Mouse (Mus musculus): ENCODE data around the gene Uhrf1.
"Not testable (repeated sequence)": the region's sequence is repeated elsewhere in the genome, so short reads cannot be mapped to it uniquely, and the experiment has no call there.

Gene Uhrf1

DNA sequence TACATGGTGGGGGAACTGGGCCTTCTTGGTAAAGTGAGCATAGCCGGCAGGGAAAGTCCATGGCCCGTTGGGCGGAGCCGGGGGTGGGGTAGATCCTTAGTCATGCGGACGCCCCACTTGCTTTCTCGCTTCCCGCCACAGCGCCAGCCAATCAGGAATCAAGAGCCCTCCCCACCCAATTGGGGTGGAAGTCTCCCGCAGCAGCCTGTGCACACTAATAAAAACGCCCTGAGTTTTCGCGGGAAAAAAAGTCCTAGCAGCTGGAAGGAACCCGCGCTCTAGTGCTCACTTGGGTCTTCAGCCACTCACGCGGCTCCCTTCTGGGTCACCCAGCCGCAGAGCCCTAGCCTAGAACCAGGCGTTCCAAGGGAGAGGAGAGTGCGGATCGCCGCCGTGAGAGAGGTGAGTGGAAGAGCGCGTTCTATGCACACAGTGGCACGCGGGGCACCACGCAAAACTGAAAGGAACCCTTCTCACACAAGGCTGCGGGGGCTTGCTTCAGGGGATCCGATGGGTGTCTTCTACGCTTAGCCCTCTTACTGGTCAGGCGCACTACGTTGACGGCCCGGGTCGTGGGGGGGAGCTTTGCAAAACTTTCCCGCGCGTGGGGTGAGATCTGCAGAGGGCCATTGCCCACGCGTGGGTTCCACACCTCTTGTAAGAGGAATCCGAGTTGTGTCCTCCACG is at the start of gene Uhrf1:
Uhrf1 (plus strand) TSS at position 162 of the 687 bp plus-strand sequence.
- peak; percentile 71 for DNase-seq (ENCODE audit: low read depth, low spot score)

DNA sequence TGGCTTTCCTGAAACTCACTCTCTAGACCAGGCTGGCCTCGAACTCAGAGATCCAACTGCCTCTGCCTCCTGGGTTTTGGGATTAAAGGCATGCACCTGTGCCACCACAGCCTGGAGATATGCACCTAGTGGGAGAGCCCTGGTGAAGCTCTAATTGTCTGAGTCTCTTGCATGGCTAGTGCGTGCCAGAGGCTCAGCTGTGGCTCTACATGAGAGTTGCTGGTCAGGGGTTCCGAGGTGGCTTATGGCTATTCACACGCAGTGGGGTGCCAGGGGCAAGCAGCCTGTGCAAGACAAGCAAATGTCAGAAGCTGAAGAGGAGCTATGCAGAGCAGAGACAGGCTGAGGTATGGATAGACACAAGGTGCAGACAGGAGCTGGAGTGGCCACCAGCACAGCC is 48.4 kb upstream of the Uhrf1 start:
- no peak for DNase-seq (ENCODE audit: low read depth, low spot score)

DNA sequence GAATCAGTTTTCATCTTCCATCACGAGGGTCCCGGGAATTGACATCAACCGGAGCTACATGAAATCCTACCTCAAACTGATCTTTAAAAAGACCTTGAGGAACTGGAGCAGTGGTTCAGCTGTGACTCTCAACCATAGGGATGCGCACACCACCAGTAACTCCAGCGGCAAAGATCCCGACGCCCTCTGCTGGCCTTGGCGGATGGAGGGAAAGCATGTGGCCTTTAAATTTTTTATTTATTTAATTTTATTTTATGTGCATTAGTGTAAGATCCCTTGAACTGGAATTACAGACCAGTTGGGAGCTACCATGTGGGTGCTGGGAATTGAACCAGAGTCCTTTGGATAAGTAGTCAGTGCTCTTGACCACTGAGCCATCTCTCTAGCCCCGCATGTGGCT is 47.7 kb upstream of the Uhrf1 start:
- peak; percentile 49 for DNase-seq (ENCODE audit: low read depth, low spot score)

DNA sequence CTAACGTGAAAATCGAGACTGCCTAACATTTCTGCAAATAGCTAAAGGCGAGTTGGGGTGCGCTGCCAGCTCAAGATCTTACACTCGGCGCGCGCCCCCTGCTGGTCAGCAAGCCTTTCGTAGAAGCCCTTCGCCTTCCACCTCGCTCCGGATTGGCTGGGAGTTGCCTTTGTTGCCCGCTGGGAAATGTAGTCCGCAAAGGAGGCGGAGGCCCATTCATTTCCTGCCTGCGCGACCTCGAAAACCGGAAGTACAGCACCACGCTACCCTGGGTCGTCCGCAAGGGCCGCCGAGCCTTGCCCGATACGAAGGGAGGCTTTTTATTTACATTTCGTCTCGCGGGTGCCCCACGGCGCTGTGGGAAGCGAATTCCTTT is 47.3 kb upstream of the Uhrf1 start:
- peak; percentile 99 for DNase-seq (ENCODE audit: low read depth, low spot score)

DNA sequence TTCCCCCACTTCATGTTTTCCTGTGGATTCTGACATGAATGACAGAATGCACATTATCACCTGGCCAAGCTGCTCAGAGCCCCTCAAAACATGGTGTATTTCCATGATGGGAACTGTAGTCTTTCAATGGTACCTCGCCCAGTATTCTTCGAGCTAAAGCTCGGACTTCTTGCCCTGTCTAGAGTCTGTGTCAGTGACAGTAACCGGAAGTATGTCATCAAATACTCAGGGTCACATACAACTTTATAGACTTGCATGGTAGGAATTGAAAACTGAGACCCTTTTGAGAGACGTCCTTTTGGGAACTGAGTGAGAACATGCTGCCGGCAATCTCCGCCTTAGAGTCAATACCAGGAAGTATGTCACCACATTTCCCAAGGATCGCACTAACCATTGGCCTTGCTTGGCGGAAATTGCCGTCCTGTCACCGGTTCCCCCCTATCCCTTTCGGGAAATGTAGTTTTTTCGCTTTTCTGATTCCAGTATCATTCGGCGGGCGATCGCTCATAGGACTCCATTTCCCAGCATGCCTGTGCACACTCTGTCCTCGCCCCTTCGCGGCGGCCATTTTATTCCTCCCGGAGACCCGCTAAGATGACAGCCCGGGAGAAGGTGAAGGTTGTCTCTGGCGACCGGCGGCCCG is 46.8 kb upstream of the Uhrf1 start, which contains the start of gene Fem1a:
Fem1a (plus strand) TSS at position 572 of the 643 bp plus-strand sequence.
- peak; percentile 97 for DNase-seq (ENCODE audit: low read depth, low spot score)

DNA sequence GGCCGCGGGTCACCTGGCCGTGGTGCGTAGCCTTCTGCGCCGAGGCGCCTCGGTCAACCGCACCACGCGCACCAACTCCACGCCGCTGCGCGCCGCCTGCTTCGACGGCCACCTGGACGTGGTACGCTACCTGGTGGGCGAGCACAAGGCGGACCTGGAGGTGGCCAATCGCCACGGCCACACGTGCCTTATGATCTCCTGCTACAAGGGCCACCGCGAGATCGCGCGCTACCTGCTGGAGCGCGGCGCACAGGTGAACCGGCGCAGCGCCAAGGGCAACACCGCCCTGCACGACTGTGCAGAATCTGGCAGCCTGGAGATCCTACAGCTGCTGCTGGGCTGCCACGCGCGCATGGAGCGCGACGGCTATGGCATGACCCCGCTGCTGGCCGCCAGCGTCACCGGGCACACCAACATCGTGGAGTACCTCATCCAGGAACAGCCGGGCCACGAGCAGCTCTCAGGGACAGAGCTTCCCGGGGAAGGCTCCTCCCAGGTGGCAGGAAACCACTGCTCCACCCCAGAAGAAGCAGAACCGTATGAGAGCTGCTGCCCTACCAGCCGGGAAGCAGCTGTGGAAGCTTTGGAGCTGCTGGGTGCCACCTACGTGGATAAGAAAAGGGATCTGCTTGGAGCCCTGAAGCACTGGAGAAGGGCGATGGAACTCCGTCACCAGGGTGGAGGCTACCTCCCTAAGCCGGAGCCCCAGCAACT is 45.8 kb upstream of the Uhrf1 start:
- peak; percentile 41 for DNase-seq (ENCODE audit: low read depth, low spot score)

DNA sequence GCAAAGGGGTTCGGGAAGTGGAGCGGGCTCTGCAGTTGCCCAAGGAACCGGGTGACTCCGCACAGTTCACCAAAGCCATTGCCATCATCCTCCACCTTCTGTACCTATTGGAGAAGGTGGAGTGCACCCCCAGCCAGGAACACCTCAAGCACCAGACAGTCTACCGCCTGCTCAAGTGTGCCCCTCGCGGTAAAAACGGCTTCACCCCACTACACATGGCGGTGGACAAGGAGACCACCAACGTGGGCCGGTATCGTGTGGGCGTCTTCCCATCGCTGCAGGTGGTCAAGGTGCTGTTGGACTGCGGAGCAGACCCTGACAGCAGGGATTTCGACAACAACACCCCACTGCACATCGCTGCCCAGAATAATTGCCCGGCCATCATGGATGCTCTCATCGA is 44.9 kb upstream of the Uhrf1 start:
- not testable (repeated sequence) for DNase-seq (ENCODE audit: low read depth, low spot score)

DNA sequence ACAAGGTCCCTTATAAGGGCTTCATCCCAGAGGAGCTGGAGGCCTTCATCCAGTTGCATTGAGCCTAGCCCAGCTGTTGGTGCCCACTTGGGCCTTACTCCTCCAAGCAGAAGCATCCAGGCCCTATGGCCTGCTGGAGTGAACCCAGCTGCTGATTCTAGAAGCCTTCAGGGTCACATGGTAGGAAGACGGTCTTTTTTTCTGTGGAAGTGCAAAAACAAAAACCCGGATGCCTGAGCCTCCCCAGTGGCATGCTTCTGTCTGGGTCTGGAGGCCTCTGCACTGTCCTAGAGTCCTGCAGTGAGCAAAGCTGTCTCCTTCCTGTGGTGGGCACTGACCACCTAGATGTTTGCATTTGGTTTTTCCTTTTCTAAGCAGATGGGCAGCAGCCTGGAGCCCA is 44.3 kb upstream of the Uhrf1 start:
- not testable (repeated sequence) for DNase-seq (ENCODE audit: low read depth, low spot score)

DNA sequence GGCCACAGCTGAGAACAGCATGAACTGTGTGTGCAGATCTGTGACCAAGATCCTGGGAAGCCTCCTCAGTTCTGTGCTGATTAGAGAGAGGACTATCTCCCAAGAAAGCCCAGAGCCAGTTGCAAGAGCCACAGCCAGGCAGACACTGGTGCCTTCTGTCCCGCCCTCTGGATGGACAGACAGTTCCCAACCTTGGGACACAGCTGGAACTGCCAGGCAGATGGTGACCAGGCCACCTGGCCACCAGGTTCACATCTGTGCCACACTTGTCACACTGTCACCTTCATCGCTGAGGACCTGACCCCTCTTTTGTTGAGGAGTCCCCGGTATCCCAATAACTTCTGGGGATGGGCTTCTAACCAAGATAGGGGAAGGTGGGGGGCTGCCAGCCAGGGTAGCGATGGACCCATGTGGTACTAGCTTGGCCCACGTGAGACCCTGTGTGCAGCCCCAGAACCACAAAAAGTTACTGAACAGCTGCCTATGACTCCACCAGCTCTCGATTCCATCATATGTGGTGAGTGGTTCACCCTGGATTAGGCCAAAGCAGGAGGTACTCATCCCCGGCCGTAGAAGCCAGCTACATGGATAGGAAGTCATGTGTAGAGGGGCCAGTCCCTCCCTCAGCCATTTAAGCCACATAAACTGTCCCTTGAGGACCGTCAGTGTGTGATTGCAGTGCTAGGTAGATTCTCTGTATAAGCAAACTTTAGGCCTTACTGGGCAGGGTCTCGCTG is 43.7 kb upstream of the Uhrf1 start:
- DNase-seq (ENCODE audit: low read depth, low spot score): no peak

DNA sequence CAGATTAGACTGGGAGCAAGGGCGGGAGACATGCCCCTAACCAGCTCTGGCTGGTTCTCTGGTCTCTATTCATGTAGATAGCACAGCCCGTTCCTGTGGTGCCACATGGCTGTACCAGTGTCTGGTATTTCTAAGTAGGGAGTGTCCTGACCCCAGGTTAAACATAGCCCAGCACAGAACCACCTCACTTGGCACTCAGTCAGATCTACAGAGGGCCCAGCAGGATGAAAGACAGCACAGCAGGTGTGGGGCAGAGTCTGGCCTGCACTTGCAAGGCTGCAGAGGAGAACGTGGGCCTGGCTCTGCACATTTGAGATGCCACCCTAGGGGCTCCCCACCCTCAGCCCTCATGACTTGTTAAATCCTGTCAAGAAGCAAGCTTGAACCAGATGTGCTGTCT is 42.0 kb upstream of the Uhrf1 start:
- no peak for DNase-seq (ENCODE audit: low read depth, low spot score)

DNA sequence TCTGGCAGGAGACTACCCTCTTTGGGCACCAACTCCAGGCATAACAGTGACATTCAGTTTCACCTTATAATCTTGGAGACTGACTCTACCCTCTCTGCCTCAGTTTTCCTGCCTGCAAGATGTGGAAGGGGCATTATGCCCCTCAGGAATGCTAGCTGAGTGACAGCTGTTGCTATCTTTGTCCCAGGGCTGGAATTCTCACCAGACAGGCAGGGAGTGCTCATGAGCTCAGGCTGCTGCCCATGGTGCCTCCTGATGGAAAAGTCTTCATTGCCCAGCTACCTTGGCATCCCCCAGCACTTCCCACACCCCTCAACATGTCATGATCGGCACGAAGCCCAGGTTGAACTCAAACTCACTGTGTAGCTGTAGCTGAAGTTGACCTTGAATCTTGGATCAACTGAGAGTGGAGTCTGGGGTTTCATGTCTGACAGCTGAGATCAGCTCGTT is 40.5 kb upstream of the Uhrf1 start:
- no peak for DNase-seq (ENCODE audit: low read depth, low spot score)

DNA sequence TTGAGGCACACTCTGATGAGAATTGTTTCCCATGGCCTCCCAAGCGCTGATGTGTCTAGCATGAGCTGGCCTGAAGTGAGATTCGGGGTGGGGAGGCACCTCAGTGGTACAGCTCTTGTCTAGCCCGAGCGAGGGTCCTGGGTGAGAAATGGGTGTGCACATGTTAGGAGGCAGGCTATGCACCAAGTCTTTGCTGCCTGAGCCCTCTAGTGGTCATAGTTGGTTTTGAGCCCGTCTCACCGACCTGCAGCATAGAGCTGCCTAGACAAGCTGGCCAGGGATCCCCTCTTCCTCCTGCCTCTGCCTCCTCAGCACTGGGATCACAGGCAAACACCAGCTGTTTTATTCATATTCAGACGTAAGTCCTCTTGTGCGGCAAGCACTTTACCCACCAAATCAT is 39.1 kb upstream of the Uhrf1 start:
- peak; percentile 90 for DNase-seq (ENCODE audit: low read depth, low spot score)

DNA sequence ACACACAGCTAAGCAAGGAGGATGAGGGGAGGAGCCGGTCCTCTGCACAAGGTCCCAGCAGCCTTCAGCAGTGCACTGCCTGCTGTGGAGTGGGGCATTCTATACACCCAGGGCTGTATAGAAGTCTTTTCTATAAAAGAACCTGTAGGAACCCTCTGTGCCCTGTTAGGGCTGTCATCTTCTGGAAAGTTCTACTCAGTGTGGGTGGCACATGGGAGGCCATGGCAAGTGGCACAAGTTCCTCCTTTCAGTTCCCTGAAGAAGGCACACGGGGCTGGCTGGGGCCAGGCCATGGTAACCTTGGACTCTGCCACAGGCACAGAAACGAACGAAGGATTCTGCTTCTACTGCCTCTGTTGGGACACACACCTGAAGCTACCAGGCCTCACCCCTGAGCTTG is 38.1 kb upstream of the Uhrf1 start:
- DNase-seq (ENCODE audit: low read depth, low spot score): no peak

DNA sequence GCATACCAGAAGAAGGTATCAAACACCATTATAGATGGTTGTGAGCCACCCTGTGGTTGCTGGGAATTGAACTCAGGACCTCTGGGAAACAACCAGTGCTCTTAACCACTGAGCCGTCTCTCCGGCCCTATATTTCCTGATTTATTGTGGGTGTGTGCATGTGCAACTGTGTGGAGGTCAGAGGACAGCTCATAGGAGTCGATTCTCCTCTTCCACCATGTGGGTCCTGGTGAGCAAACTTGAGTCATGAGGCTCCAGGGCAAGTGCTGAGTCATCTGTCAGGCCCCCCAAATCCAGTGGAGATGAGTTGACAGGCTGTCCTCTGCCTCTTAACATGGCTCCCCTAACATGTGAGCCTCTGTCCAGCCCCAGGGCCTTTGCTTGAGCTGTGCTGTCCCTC is 37.3 kb upstream of the Uhrf1 start:
- DNase-seq (ENCODE audit: low read depth, low spot score): no peak

DNA sequence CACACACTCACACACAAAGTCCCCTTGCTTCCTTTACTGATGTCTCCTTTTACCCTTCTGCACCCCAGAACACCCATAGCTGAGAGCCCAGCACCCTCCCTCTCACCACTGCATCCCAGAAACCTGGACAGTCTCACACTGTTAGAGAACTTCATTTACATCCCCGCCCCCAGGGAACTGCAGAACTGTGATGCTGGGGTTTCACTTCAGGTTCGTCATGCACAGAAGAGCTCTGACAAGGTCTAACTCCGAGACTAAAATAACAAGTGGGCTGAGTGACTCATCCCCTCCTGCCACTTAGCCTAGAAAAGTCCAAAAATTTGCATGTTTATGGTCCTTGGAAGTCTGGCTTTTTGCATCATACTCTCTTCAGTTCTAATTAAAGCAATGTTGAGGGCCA is 36.9 kb upstream of the Uhrf1 start:
- DNase-seq (ENCODE audit: low read depth, low spot score): no peak

DNA sequence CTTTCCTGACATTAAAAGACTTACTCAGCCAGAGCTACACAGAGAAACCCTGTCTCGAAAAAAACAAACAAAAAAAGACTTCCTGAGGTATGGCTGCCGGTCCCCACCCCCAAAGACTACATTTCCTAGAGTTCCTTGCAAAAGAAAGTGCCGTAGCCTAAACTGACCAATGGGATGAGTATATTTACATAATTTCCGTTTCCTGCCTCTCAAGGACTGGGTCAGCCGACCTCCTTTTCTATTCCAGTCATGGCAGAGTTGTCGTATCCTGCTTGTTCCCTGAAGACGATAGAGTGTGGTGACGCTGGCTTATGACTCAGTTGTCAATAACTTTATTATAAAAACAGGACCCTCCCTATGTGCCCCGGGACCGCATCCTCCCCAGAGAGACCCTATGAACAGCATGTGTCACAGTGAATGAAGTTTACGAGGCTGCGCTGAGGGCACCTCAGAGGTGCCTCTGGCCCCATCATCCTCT is 33.9 kb upstream of the Uhrf1 start:
- peak; percentile 86 for DNase-seq (ENCODE audit: low read depth, low spot score)

DNA sequence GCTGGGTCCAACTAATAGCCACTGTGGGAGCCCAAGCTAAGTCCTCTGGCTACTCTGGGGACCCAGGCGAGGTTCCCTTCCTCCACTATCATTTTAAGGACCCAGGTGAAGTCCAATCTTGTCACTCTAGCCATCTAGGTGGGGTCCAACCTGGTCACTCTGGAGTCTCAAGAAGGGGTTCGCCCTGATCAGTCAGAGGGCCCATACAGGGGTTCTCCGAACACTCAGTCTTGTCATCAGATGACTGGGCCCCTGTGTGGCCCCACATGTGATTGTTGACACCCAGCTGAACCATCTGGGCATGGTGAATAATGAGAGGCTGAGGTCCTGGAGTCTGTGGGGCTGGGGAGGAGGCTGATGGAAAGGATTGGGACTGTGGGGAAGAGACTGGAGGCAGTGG is 33.4 kb upstream of the Uhrf1 start:
- no peak for DNase-seq (ENCODE audit: low read depth, low spot score)

DNA sequence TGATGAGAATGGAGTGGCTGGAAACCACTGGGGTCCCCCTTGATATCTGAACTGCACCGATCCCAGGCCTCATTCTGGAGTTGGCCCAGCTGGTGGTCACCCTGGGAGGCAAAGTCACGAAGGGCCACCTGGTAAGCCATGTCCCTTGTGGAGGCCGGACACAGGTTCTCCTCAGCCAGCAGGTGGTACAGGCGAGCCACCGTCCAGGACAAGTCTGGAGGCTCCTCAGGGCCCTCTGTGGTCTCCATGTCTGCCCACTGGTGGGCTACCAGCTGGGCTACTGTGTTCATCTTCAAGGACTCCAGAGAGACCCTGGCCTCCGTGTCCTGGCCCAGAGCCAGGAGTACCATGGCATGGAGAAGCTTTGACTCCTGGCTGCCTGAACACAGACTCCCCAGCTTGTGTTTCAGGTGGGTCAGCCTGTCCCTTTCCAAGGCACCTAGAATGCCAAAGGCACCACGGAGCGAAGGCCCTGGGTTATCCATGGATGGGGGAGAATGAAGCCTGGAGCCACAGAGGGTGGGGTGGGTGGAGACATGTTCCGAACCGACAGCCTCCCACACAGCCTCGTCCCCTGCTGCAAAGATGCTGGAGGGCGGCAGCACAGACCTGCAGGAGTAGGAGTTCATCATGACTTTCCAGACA is 31.4 kb upstream of the Uhrf1 start:
- DNase-seq (ENCODE audit: low read depth, low spot score): no peak

DNA sequence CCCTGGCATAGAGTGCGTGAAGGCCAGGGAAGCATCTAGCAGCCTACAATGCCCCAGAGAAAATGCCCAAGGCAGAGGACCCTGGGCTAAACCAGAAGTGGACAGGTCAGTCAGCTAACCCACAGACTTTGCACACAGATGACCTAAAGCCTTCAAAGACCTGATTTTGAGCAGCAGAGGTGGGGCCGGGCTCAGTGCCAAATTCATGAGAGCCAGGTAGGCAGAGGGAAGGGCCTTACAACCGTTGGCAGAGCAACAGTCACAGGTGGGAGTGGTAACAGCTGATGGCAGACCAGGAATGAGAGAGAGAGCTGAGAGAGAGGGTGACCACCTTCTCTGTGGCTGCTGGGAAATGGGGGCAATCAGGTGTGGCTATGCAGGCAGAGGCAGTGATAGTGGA is 30.5 kb upstream of the Uhrf1 start:
- DNase-seq (ENCODE audit: low read depth, low spot score): no peak

DNA sequence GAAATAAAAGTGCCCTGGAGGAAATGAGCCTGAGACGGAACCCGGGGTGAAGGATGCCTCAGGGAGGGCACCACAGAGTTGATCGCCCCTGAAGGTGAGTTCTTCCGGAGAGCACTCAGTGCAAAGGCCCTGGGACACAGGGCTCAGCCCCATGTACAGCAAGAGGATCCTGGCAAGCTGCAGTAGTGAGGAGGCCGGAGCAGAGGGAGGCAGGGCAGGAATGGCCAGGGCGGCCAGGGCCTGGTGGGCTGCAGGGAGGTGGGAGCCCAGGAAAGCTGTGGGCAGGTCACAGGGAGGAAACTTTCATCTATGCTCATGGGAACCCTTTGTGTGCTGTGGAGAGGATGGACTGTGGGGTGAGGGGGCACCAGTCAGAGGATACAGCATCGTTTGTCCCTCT is 29.6 kb upstream of the Uhrf1 start:
- DNase-seq (ENCODE audit: low read depth, low spot score): no peak

DNA sequence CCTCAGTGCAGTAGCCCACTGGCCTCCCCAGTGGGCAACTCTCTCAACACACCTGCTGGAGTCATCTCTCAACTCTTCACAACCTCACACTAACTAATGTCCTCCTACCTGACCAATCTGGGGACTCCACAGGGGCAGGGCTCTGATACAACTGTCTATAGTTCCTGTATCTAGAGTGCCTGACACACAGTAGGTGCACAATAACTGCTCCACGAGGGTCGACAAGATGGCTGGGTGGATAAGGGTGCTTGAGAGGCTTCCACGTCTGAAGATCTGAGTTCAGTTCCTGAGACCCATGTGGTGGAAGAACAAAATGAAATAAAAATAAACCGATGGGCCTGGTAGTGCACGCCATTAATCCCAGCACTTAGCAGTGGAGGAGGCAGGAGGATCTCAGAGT is 29.1 kb upstream of the Uhrf1 start:
- no peak for DNase-seq (ENCODE audit: low read depth, low spot score)

Data from CD4-positive, CD25-positive, alpha-beta regulatory T cell, adult 2 months (primary cell).